Comparison of ENCODE assay signal across 11 mouse cellular contexts in genomic region chr13:83075320-83075877, GRCm38 (mm10).
DNase-seq lines count a peak whose midpoint lies in the region; ATAC-seq and TF ChIP-seq lines count a peak whose summit lies in the region.
"Had no signal": no experiment of that assay in that cellular context is flagged by ENCODE, and none has a peak within 500 bp of the region (broad histone marks: within the 10 kb centered on the region; RNA-seq: fewer than 3 reads in every experiment).

No protein-coding gene starts in this region.

- H3K4me3 ChIP-seq in bone marrow, adult 2 months (replicated peaks; ENCODE audit: control insufficient read depth, low read depth, low read length), result no peak overlapping the region
- H3K4me3 ChIP-seq in liver, postnatal 0 days (ENCODE audit: low read depth, low read length), result no peak overlapping the region
- H3K4me3 ChIP-seq in kidney, embryonic 16.5 days (ENCODE audit: low read length), result no peak overlapping the region
- H3K4me3 ChIP-seq: erythroblast, embryonic 14.5 days had no signal

- H3K27me3 ChIP-seq in liver, postnatal 0 days (ENCODE audit: insufficient read depth, low read length), result no peaks in the 10 kb centered on the region
- no peaks in the 10 kb centered on the region for H3K27me3 ChIP-seq in kidney, embryonic 16.5 days (ENCODE audit: insufficient read depth, low read length)

- H3K4me1 ChIP-seq in bone marrow, adult 2 months (ENCODE audit: control insufficient read depth, insufficient read depth, low read length), result no peaks in the 10 kb centered on the region
- no peaks in the 10 kb centered on the region for H3K4me1 ChIP-seq in liver, postnatal 0 days (ENCODE audit: insufficient read depth)
- H3K4me1 ChIP-seq in kidney, embryonic 16.5 days (ENCODE audit: insufficient read depth, low read length), result no peaks in the 10 kb centered on the region

- H3K4me2 ChIP-seq in liver, postnatal 0 days (ENCODE audit: low read depth, low read length), result no peak overlapping the region
- H3K4me2 ChIP-seq in kidney, embryonic 16.5 days (replicated peaks; ENCODE audit: low read depth, low read length), result no peak overlapping the region
- H3K4me2 ChIP-seq: lung, embryonic 14.5 days had no signal

- peak; percentile 20 for DNase-seq in layer of hippocampus, adult 11-12 months (ENCODE audit: low spot score)
- DNase-seq in layer of hippocampus, postnatal 14 days (ENCODE audit: low spot score in 2 of 2), result no peak
- DNase-seq in A20 (ENCODE audit: low read depth, low spot score), result peak; percentile 78
- DNase-seq in liver, postnatal 0 days, result peak; percentile 22
- DNase-seq in adrenal gland, adult 18-20 months (ENCODE audit: low spot score in 2 of 2), result no peak
- DNase-seq in cerebellum, postnatal 36 days, result no peak
- DNase-seq: cerebellum, adult 11-12 months; lung, embryonic 14.5 days had no signal

- no peaks in the 10 kb centered on the region for H3K9me3 ChIP-seq in liver, postnatal 0 days (ENCODE audit: low read length)
- no peaks in the 10 kb centered on the region for H3K9me3 ChIP-seq in kidney, embryonic 16.5 days (ENCODE audit: low read length)

- H3K9ac ChIP-seq in liver, postnatal 0 days (replicated peaks), result no peak overlapping the region
- no peak overlapping the region for H3K9ac ChIP-seq in kidney, embryonic 16.5 days (replicated peaks; ENCODE audit: low read length)
- H3K9ac ChIP-seq: lung, embryonic 14.5 days had no signal

- WGBS in bone marrow, adult 2 months, result 24% methylated on average over 7 of the region's 7 CpGs
- WGBS in liver, postnatal 0 days (ENCODE audit: insufficient replicate concordance), result 33% methylated on average over 7 of the region's 7 CpGs
- WGBS in kidney, embryonic 16.5 days, result 70% methylated on average over 7 of the region's 7 CpGs

- no peak for TF ChIP-seq POLR2A in bone marrow, adult 2 months (IDR thresholded peaks at IDR 0.05; ENCODE audit: borderline replicate concordance, control insufficient read depth, low read depth, low read length)

- H3K27ac ChIP-seq in bone marrow, adult 2 months (ENCODE audit: control insufficient read depth, insufficient read depth, low read depth, low read length, poor library complexity), result no peak overlapping the region
- no peak overlapping the region for H3K27ac ChIP-seq in liver, postnatal 0 days (ENCODE audit: low read depth)
- H3K27ac ChIP-seq in kidney, embryonic 16.5 days (ENCODE audit: low read length), result no peak overlapping the region

- peak; percentile 43; the same call in 1 of the 2 replicates for TF ChIP-seq CTCF in bone marrow, adult 2 months (IDR thresholded peaks at IDR 0.05; ENCODE audit: control insufficient read depth, insufficient read depth, low read length)
- TF ChIP-seq CTCF in liver, postnatal 0 days (IDR thresholded peaks at IDR 0.05; ENCODE audit: low read depth), result peak; percentile 46

- no peaks in the 10 kb centered on the region for H3K36me3 ChIP-seq in liver, postnatal 0 days (replicated peaks; ENCODE audit: insufficient read depth, low read length)
- no peaks in the 10 kb centered on the region for H3K36me3 ChIP-seq in kidney, embryonic 16.5 days (ENCODE audit: insufficient read depth, low read length)

- TF ChIP-seq EP300 in liver, postnatal 0 days (IDR thresholded peaks at IDR 0.05; ENCODE audit: low read depth), result no peak

- peak; percentile 33; the same call in 1 of the 2 replicates for ATAC-seq in liver, postnatal 0 days
- ATAC-seq in kidney, embryonic 16.5 days (ENCODE audit: low FRiP score, low TSS enrichment), result no peak

Comparison
In these comparisons a context has a peak if more than half of its experiments do, and no peak if none do; other contexts are left out.
1. DNase-seq: peak in layer of hippocampus, adult 11-12 months (single experiment), A20 (single experiment) and liver, postnatal 0 days (single experiment); none in layer of hippocampus, postnatal 14 days (0 of 2), adrenal gland, adult 18-20 months (0 of 2) and cerebellum, postnatal 36 days (0 of 2).